Mouse (Mus musculus) lung, postnatal 0 days (tissue): ENCODE measurements at regions not wholly inside any gene's neighbourhood (a gene's known extent, or its start where the extent isn't known, plus 50 kb on each side); places are given as distances from the start of the nearest gene placed in this dataset.

Experiments used
- CTCF ChIP-seq: IDR thresholded peaks from 2 replicates; pipeline ENCODE4 v1.5.1; 2016; ENCODE audit warnings: antibody characterized with exemption, mild to moderate bottlenecking
- EP300 ChIP-seq: IDR thresholded peaks from 2 replicates; pipeline ENCODE4 v1.6.1; 2016; ENCODE audit warnings: antibody characterized with exemption, mild to moderate bottlenecking, control low read depth

- TF ChIP-seq CTCF, result no peak
- no peak for TF ChIP-seq EP300
These were observed 53.0 kb upstream of the Gm10192 start for GRCm38 (mm10) chr4:97235945-97236383.
